Mouse (Mus musculus) cerebellum, postnatal 10 days (tissue): Measurements from ENCODE around the gene Fign.

ENCODE experiments used
- DNase-seq, 2 experiments: peaks; one replicate each; pipeline ENCODE4 v3.0.0; 2021; ENCODE audit warnings: mixed read lengths in 2 of 2

Gene Fign

GRCm38 (mm10) chr2:64097937-64098617 is at the start of gene Fign:
Gene Fign (minus strand): TSS chr2:64098038.
- peak; percentile 75 to 81 for DNase-seq

- no peak for DNase-seq
Measured at GRCm38 (mm10) chr2:64133597-64133996, 35.8 kb upstream of the Fign start.

GRCm38 (mm10) chr2:64120495-64120894 is 22.7 kb upstream of the Fign start:
- no peak for DNase-seq

- DNase-seq, result no peak
Measured at GRCm38 (mm10) chr2:64116613-64117012, 18.8 kb upstream of the Fign start.

GRCm38 (mm10) chr2:64111133-64111532 is 13.3 kb upstream of the Fign start:
- DNase-seq, result no peak

GRCm38 (mm10) chr2:64109860-64110259 is 12.0 kb upstream of the Fign start:
- peak; percentile 89 to 92 for DNase-seq

- no peak for DNase-seq
Measured at GRCm38 (mm10) chr2:64108040-64108439, 10.2 kb upstream of the Fign start.

GRCm38 (mm10) chr2:64098618-64099320 is 931 bp upstream of the Fign start:
- peak; percentile 67 to 72 for DNase-seq

GRCm38 (mm10) chr2:64096721-64097411 is 972 bp downstream of the Fign start:
- peak in 1 of 2 experiments; percentile 18 for DNase-seq

- no peak for DNase-seq
Measured at GRCm38 (mm10) chr2:64096176-64096575, 1.7 kb downstream of the Fign start.

- no peak for DNase-seq
Measured at GRCm38 (mm10) chr2:64095561-64095960, 2.3 kb downstream of the Fign start.

GRCm38 (mm10) chr2:64093087-64093486 is 4.8 kb downstream of the Fign start:
- DNase-seq, result no peak

- DNase-seq, result no peak
Measured at GRCm38 (mm10) chr2:64083853-64084427, 13.9 kb downstream of the Fign start.

- no peak for DNase-seq
Measured at GRCm38 (mm10) chr2:64079765-64080164, 18.1 kb downstream of the Fign start.

- no peak for DNase-seq
Measured at GRCm38 (mm10) chr2:64078551-64078950, 19.3 kb downstream of the Fign start.

GRCm38 (mm10) chr2:64077846-64078245 is 20.0 kb downstream of the Fign start:
- no peak for DNase-seq

GRCm38 (mm10) chr2:64075873-64076272 is 22.0 kb downstream of the Fign start:
- peak; percentile 45 to 47 for DNase-seq

- DNase-seq, result no peak
Measured at GRCm38 (mm10) chr2:64074602-64075389, 23.0 kb downstream of the Fign start.

GRCm38 (mm10) chr2:64072158-64072557 is 25.7 kb downstream of the Fign start:
- no peak for DNase-seq

GRCm38 (mm10) chr2:64069950-64070695 is 27.7 kb downstream of the Fign start:
- no peak for DNase-seq

- DNase-seq, result no peak
Measured at GRCm38 (mm10) chr2:64065511-64065910, 32.3 kb downstream of the Fign start.

- no peak for DNase-seq
Measured at GRCm38 (mm10) chr2:64059477-64059876, 38.4 kb downstream of the Fign start.
